Mouse (Mus musculus) erythroblast, embryonic 14.5 days (primary cell): Measurements from ENCODE around the gene Bco1. TPM values are rescaled to one million over a fixed set of nuclear protein-coding genes. Genes with fewer than 3 reads are reported as not detected.
A peak's percentile ranks its signal among the peaks of the same experiment; 100 is the strongest.

Experiments
- H3K27me3 ChIP-seq: 2 replicates; pipeline ENCODE4 v1.6.1; 2012; ENCODE audit warnings: inconsistent platforms; ENCODE audit not compliant: control insufficient read depth
- H3K36me3 ChIP-seq: 2 replicates; pipeline ENCODE4 v1.6.1; 2012; ENCODE audit warnings: mild to moderate bottlenecking, inconsistent platforms; ENCODE audit not compliant: control insufficient read depth
- H3K4me1 ChIP-seq: 2 replicates; pipeline ENCODE4 v1.6.1; 2012; ENCODE audit warnings: inconsistent platforms; ENCODE audit not compliant: control insufficient read depth
- H3K4me3 ChIP-seq: replicated peaks from 2 replicates; pipeline ENCODE3; 2012; ENCODE audit warnings: moderate library complexity, mild to moderate bottlenecking, inconsistent platforms
- H3K9me3 ChIP-seq: 2 replicates; pipeline ENCODE4 v1.6.1; 2012; ENCODE audit warnings: low read length, inconsistent platforms, mixed read lengths; ENCODE audit not compliant: control insufficient read depth
- GATA1 ChIP-seq: IDR thresholded peaks from 2 replicates; pipeline ENCODE4 v1.6.1; 2012; ENCODE audit warnings: low read length, inconsistent platforms, mixed read lengths
- TAL1 ChIP-seq: IDR thresholded peaks from 3 replicates; pipeline ENCODE4 v1.6.1; 2012; ENCODE audit warnings: low read length, inconsistent platforms, mixed read lengths
- polyA plus RNA-seq: library from polyadenylated mRNA; stranded (reverse); fragments of >175 nt; gene quantifications from 2 replicates; pipeline ENCODE4 v1.2.3, GENCODE M21; 2012

Gene Bco1
- not detected in 2 replicates for polyA plus RNA-seq

DNA sequence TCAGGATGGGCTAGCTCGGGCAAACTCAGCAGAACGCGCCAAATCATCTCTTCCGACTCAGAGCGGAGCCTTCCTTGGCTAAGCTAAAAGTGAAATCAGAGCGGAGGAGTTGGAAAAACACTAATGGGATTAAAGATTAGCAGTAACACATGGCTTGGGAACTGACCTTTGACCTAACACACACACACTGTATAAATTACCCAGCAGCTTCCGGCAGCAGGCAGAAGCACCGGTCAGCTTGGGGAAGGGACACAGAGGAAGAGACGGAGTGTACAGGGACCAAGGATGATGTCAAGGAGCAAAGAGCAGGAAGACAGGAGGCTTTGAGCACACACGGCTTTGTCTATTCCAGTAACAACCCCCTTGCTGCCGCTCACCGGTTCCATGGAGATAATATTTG is at the start of gene Bco1:
Gene Bco1 (plus strand): TSS at position 208 of the 400 bp plus-strand sequence.
- Histone ChIP-seq H3K36me3 (no peaks in the 10 kb centered on the region; the same call in 1 of the 2 replicates), H3K4me3 (peak within 1 kb of the TSS; percentile 10), H3K27me3 (no peaks in the 10 kb centered on the region), H3K9me3 (peaks cover 6% of the 10 kb centered on the region), H3K4me1 (peaks cover 10% of the 10 kb centered on the region)
- TF ChIP-seq TAL1 (no peak), GATA1 (no peak)

GRCm38 (mm10) chr8:117049444-117049843 is 46.2 kb upstream of the Bco1 start:
- no peaks in the 10 kb centered on the region for H3K36me3 ChIP-seq
- H3K4me1 ChIP-seq = no peaks in the 10 kb centered on the region
- no peaks in the 10 kb centered on the region for H3K9me3 ChIP-seq
- no peak for TF ChIP-seq GATA1
- TF ChIP-seq TAL1 = no peak
- no peaks in the 10 kb centered on the region for H3K27me3 ChIP-seq
- H3K4me3 ChIP-seq = no peak overlapping the region

DNA sequence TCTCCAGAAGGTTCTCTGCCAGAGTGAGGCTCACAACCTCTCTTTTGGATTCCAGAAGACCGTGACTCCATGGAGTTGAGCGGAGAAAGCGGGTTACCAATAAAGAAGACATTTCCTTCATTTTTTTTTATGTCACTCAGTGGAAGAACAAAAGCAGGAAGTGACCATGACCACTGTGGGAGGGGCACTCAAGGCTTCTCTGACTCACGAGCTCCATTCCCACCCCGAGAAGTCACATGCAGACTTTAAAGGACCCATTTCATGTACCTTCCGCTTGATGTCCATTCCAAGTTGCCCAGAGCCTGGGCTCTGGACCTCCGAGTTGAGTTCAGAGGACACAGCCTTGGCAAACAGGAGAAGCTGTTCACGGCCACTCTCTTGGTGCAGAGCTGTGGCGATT is 44.9 kb upstream of the Bco1 start:
- Histone ChIP-seq H3K9me3 (no peaks in the 10 kb centered on the region), H3K36me3 (no peaks in the 10 kb centered on the region), H3K27me3 (no peaks in the 10 kb centered on the region), H3K4me1 (peaks cover 2% of the 10 kb centered on the region; the same call in 1 of the 2 replicates), H3K4me3 (no peak overlapping the region)
- TF ChIP-seq TAL1 = no peak
- TF ChIP-seq GATA1 = no peak

DNA sequence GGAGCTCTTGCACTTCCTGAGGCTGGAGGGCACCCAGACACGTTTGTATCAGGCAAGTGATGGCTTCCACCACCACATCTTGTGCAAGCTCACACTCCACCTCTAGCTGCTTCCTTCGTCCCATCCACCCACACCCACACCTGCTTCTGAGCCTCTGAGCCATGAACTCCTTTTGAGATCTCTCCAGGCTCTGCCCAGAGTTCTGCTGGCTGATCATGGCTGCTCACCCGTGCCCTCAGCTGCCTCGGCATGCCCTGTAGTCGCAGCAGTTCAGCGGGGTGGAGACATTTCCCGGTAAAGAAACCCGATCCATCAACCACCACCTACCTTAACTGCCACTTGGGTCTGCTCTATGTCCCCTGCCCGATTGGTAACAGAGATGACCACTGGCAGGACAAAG is 44.3 kb upstream of the Bco1 start:
- no peak for TF ChIP-seq GATA1
- no peak for TF ChIP-seq TAL1
- Histone ChIP-seq H3K36me3 (no peaks in the 10 kb centered on the region), H3K4me3 (no peak overlapping the region), H3K4me1 (peaks cover 2% of the 10 kb centered on the region; the same call in 1 of the 2 replicates), H3K27me3 (no peaks in the 10 kb centered on the region), H3K9me3 (no peaks in the 10 kb centered on the region)

DNA sequence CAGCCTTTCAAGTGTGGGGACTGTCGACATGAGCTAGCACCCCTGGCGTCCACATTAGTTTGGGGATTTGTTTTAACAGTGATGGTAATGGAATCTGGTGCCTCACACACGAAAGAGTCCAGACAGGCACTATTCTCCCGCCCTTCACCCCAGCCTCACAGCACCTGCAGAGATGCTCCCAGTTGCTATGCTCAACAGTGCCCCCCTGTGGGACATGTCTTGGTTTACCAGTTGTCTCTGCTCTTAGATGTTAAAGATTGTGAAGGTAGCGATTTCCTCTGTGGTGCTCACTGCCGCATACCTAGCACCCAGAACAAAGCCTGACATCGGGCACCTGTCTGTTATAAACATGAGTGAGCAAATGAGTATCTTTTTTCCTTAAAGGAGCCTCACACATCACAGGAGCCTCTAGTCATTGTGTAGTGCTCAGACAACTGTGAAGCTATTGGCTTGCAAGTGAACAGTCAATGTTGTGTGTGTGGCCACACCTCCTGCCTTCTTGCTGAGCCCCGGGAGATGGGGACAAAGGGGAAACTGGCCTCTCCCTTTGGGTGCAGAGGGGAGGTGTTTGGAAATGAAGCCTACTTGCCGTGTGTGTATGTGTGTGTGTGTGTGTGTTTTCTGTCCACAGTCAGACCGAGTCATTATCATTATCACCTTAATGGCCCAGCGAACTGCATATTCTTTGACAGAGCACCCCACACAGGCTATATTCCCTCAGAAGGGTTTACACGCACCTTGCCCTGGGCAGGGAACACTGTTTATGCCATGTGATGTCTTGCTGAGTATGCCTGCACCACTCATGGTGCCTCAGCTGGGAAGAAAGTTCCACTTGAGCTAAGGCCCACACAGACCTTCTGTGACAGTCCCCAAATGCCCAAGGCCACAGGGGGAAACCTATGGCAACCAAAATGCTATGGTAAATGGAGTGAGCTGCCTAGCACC is 42.2 kb upstream of the Bco1 start:
- H3K36me3 ChIP-seq = no peaks in the 10 kb centered on the region
- H3K4me3 ChIP-seq = no peak overlapping the region
- H3K4me1 ChIP-seq = peaks cover 2% of the 10 kb centered on the region; the same call in 1 of the 2 replicates
- TF ChIP-seq TAL1 (no peak), GATA1 (no peak)
- H3K27me3 ChIP-seq = no peaks in the 10 kb centered on the region
- H3K9me3 ChIP-seq = no peaks in the 10 kb centered on the region

GRCm38 (mm10) chr8:117054146-117054545 is 41.5 kb upstream of the Bco1 start:
- Histone ChIP-seq H3K9me3 (no peaks in the 10 kb centered on the region), H3K36me3 (no peaks in the 10 kb centered on the region), H3K4me1 (peaks cover 2% of the 10 kb centered on the region; the same call in 1 of the 2 replicates), H3K27me3 (no peaks in the 10 kb centered on the region), H3K4me3 (no peak overlapping the region)
- TF ChIP-seq TAL1 (no peak), GATA1 (no peak)

- H3K4me1 ChIP-seq = peaks cover 2% of the 10 kb centered on the region; the same call in 1 of the 2 replicates
These were observed 40.6 kb upstream of the Bco1 start for GRCm38 (mm10) chr8:117055097-117055496.

GRCm38 (mm10) chr8:117059021-117059420 is 36.6 kb upstream of the Bco1 start:
- TF ChIP-seq GATA1 = no peak
- no peak for TF ChIP-seq TAL1
- H3K36me3 ChIP-seq = no peaks in the 10 kb centered on the region
- H3K9me3 ChIP-seq = no peaks in the 10 kb centered on the region
- H3K27me3 ChIP-seq = no peaks in the 10 kb centered on the region
- peaks cover 2% of the 10 kb centered on the region; the same call in 1 of the 2 replicates for H3K4me1 ChIP-seq
- H3K4me3 ChIP-seq = no peak overlapping the region

More at GRCm38 (mm10) chr8:117055097-117055496, 40.6 kb upstream of the Bco1 start:
- H3K9me3 ChIP-seq = no peaks in the 10 kb centered on the region
- no peak for TF ChIP-seq TAL1
- no peak for TF ChIP-seq GATA1
- H3K27me3 ChIP-seq = no peaks in the 10 kb centered on the region
- no peak overlapping the region for H3K4me3 ChIP-seq
- no peaks in the 10 kb centered on the region for H3K36me3 ChIP-seq

- H3K36me3 ChIP-seq = no peaks in the 10 kb centered on the region
- H3K4me1 ChIP-seq = no peaks in the 10 kb centered on the region
- no peaks in the 10 kb centered on the region for H3K9me3 ChIP-seq
- TF ChIP-seq GATA1 = no peak
- no peak for TF ChIP-seq TAL1
- H3K27me3 ChIP-seq = no peaks in the 10 kb centered on the region
- no peak overlapping the region for H3K4me3 ChIP-seq
These were observed 35.3 kb upstream of the Bco1 start for GRCm38 (mm10) chr8:117060306-117060705.
